Mouse (Mus musculus) brain, adult 2 months (tissue): ENCODE measurements around the gene Hhatl.
A peak's percentile ranks its signal among the peaks of the same experiment; 100 is the strongest.

Source experiments
- DNase-seq: peaks from one replicate; pipeline ENCODE4 v3.0.0; 2011; ENCODE audit warnings: low read depth, low spot score

Hhatl gene

DNA sequence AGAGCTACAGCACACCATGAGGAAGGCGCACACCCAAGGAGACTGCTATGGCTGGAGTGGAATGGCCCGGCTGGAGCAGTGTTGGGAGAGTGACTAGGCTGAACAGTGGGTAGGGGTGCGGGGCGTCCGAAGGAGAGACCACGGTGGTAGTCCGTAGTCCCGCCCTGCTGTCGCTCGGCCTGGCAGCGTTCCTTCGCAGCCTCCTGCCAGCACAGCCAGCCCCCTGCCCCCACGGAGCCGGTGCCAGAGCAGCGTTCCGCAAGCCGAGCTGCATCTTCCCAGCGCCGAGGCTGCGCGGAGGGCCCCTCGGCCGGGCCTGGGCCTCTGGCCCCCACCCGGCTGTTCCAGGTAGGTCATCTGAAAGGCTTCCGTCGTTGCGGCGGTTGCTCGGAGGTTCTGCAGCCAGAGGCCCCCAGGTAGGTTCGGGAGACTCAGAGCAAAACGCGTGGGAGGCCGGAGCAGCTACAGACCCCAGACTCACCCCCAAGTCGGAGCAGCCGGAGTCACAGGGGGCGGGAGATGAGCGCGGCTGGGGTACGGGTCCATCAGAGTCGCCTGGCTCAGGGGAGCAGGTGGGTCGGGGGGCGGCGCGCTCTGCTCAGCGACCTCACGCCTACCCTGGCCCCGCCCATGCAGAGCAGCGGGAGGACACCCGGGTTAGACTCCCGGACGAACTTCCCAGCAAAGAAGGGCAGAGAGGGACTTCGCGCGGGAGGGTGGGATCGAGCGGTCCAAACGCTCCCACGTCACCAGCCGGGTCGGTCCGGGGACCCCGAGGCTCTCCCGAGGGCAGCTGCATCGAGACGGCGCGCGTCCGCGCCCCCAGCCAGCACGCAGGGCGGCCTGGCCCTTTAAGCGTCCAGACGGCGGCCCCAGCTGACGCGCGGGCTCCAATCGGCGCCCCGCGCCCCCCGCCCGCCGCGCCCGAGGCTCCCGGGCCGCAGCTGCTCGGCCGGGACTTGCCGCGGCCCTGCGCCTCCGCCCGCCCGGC lies 32.9 kb downstream of the Hhatl start, which contains the start of gene Zfp651:
Zfp651 (plus strand) TSS at position 240 of the 991 bp plus-strand sequence.
- DNase-seq = peak; percentile 81

- no peak for DNase-seq
These were observed 34.2 kb downstream of the Hhatl start for GRCm38 (mm10) chr9:121757835-121758814.

DNA sequence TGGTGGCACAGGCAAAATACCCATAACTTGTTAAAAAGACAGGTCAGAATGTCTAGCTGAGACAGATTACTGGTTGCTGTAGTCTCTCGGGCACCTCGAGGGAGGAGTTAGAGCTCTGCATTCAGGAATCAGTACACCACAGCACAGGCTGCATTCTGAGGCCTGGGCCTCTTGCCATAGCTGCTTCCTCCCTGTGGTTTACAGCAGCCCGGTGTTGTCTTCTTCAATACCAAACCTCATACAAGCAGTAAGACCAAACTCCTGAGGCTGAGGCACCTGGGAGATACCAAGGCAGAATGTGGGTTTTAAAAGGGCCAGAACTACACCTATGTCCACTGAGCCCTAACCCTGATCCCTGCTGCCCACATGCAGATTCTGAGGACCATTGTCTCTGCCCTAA lies 34.9 kb downstream of the Hhatl start:
- peak; percentile 57 for DNase-seq

GRCm38 (mm10) chr9:121756785-121757184 lies 35.5 kb downstream of the Hhatl start:
- DNase-seq = no peak

GRCm38 (mm10) chr9:121754624-121755023 lies 37.7 kb downstream of the Hhatl start:
- DNase-seq = no peak

- peak; percentile 75 for DNase-seq
These were observed 39.5 kb downstream of the Hhatl start for GRCm38 (mm10) chr9:121752774-121753173.

DNA sequence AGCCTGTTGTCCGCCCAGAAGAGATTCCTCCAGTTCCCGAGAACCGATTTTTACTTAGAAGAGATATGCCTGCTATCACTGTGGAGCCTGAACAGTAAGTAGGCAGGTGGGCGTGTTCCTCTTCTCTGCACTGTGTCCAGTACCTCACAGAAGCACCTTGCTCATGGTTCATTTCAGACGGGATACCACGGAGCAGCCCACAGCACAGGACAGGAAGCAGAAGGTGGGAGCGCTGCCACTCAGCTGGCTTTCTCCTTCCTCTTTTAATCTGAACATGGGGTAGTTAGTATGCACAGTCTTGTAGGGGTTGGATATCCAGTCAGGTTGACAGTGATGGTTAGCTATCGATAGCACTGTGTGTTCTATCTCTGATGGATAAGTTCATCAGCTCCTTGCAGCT lies 48.3 kb downstream of the Hhatl start:
- DNase-seq = no peak

DNA sequence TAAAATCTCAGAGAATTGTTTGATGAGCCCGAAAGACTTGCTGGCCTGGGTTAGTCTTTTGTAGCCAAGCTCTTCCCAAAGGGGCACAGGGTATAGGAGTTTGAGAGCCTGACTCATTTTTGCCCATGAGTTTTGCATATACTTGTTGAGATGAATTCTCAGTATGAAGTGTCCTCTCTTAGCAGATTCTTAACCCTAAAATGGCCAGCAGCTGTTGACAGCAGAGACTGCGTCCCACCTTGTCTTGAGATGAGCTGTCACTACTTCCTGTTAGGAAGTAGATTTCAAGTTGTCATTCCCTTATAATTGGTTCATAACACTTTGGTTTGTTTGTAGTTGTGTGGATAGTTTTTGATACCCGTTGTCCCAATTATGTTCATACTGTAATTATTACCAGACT lies 51.1 kb downstream of the Hhatl start:
- no peak for DNase-seq

DNA sequence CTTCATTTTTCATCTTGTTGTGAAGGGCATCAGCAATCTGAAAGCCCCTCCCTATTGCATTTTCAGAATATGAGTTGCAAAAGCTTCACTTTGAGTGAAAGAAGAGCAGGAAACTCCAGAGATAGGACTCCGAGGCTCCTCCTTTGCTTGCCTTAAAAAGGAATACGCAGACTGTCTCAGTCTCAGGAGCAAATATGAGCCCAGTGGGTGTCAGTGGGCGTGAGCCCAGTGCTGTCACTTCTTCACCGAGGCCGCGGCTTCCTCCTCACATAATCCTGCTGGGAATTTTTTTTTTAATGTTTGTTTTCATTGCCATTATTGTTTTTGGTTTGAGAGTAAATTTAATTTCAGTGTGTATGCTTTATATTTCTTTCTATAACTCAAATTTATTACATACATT lies 51.8 kb downstream of the Hhatl start:
- peak; percentile 34 for DNase-seq
